Mouse (Mus musculus) midbrain, embryonic 12.5 days (tissue): Measurements from ENCODE around the gene Fndc7. TPM values are rescaled to one million over a fixed set of nuclear protein-coding genes. Genes with fewer than 3 reads are reported as not detected.

Experiments used
- ATAC-seq: fragments of 200-750 bp; cut with Nextera tagmentation; 2 replicates; pipeline ENCODE4 v1.8.0; 2017; ENCODE audit warnings: low read depth, moderate TSS enrichment, moderate library complexity; ENCODE audit not compliant: low FRiP score
- H3K27ac ChIP-seq: fragments of 300-500 bp; sonication (generic); replicated peaks from 2 replicates; pipeline ENCODE4 v1.5.1; 2016; ENCODE audit warnings: mild to moderate bottlenecking
- H3K27me3 ChIP-seq: fragments of 300-500 bp; sonication (generic); 2 replicates; pipeline ENCODE4 v1.6.1; 2016; ENCODE audit warnings: mild to moderate bottlenecking
- H3K36me3 ChIP-seq: fragments of 300-500 bp; sonication (generic); 2 replicates; pipeline ENCODE4 v1.6.1; 2016
- H3K4me1 ChIP-seq: fragments of 300-500 bp; sonication (generic); 2 replicates; pipeline ENCODE4 v1.6.1; 2016
- H3K4me2 ChIP-seq: fragments of 300-500 bp; sonication (generic); replicated peaks from 2 replicates; pipeline ENCODE4 v1.6.1; 2016; ENCODE audit warnings: mild to moderate bottlenecking, moderate library complexity
- H3K4me3 ChIP-seq: fragments of 300-500 bp; sonication (generic); 2 replicates; pipeline ENCODE4 v1.5.1; 2016; ENCODE audit warnings: mild to moderate bottlenecking
- H3K9ac ChIP-seq: fragments of 300-500 bp; sonication (generic); replicated peaks from 2 replicates; pipeline ENCODE4 v1.6.1; 2016; ENCODE audit warnings: mild to moderate bottlenecking, moderate library complexity
- H3K9me3 ChIP-seq: fragments of 300-500 bp; sonication (generic); 2 replicates; pipeline ENCODE4 v1.6.1; 2016; ENCODE audit warnings: mild to moderate bottlenecking
- WGBS: fragments of 180-500 bp; shearing (Covaris S2); methylation state at CpG from one replicate; pipeline ENCODE4 v1.1.7; 2016; 5-methylcytosine and 5-hydroxymethylcytosine counted together
- polyA plus RNA-seq: library from polyadenylated mRNA; unstranded; fragments of >200 nt; fragmentation: Nextera tagmentation; extraction: Ambion mirVana; gene quantifications from 2 replicates; pipeline ENCODE4 v1.2.1, GENCODE M21; 2016

Fndc7 gene
- polyA plus RNA-seq, 1 experiment from 2014 or later, result not detected

- WGBS, result 1% methylated on average over 53 of the region's 53 CpGs
- H3K4me1 ChIP-seq, result peaks cover 13% of the 10 kb centered on the region
- peak within 1 kb of the TSS; percentile 93 for H3K4me2 ChIP-seq
- H3K27me3 ChIP-seq, result no peaks in the 10 kb centered on the region
- peak within 1 kb of the TSS; percentile 94 for H3K9ac ChIP-seq
- H3K4me3 ChIP-seq, result peak within 1 kb of the TSS; percentile 97
- peaks cover 15% of the 10 kb centered on the region; the same call in 1 of the 2 replicates for H3K36me3 ChIP-seq
- H3K9me3 ChIP-seq, result no peaks in the 10 kb centered on the region
- peak within 1 kb of the TSS; percentile 98 for H3K27ac ChIP-seq
- ATAC-seq, result peak; percentile 100
These were observed 22.0 kb upstream of the Fndc7 start, which contains the start of gene Prpf38b for GRCm38 (mm10) chr3:108911548-108912413. TSS of gene Prpf38b (minus strand) at chr3:108911727.

- Histone ChIP-seq H3K9ac (peak overlapping the region; percentile 94), H3K27ac (peak overlapping the region; percentile 98), H3K4me2 (peak overlapping the region; percentile 93), H3K4me1 (peaks cover 13% of the 10 kb centered on the region), H3K4me3 (peak overlapping the region; percentile 97), H3K27me3 (no peaks in the 10 kb centered on the region), H3K9me3 (no peaks in the 10 kb centered on the region), H3K36me3 (peaks cover 18% of the 10 kb centered on the region; the same call in 1 of the 2 replicates)
- 1% methylated on average over 41 of the region's 44 CpGs for WGBS
- ATAC-seq, result peak; percentile 89
These were observed 21.3 kb upstream of the Fndc7 start for GRCm38 (mm10) chr3:108911081-108911547.

GRCm38 (mm10) chr3:108910303-108911080 is 20.7 kb upstream of the Fndc7 start:
- Histone ChIP-seq H3K4me3 (peak overlapping the region; percentile 97), H3K9me3 (no peaks in the 10 kb centered on the region), H3K9ac (peak overlapping the region; percentile 94), H3K27me3 (no peaks in the 10 kb centered on the region), H3K4me2 (peak overlapping the region; percentile 93), H3K27ac (peak overlapping the region; percentile 98), H3K36me3 (peaks cover 22% of the 10 kb centered on the region), H3K4me1 (peaks cover 13% of the 10 kb centered on the region)
- no peak for ATAC-seq
- 1% methylated on average over 31 of the region's 32 CpGs for WGBS

- Histone ChIP-seq H3K4me2 (no peak overlapping the region), H3K27ac (no peak overlapping the region), H3K9ac (no peak overlapping the region), H3K27me3 (no peaks in the 10 kb centered on the region), H3K4me3 (no peak overlapping the region), H3K36me3 (peaks cover 54% of the 10 kb centered on the region), H3K4me1 (no peaks in the 10 kb centered on the region), H3K9me3 (no peaks in the 10 kb centered on the region)
- ATAC-seq, result no peak
- WGBS, result 93% methylated on average over 6 of the region's 6 CpGs
These were observed 13.1 kb upstream of the Fndc7 start for GRCm38 (mm10) chr3:108902934-108903333.

GRCm38 (mm10) chr3:108902038-108902437 is 12.2 kb upstream of the Fndc7 start:
- Histone ChIP-seq H3K9me3 (no peaks in the 10 kb centered on the region), H3K4me3 (no peak overlapping the region), H3K4me1 (no peaks in the 10 kb centered on the region), H3K36me3 (peaks cover 47% of the 10 kb centered on the region), H3K27ac (no peak overlapping the region), H3K4me2 (no peak overlapping the region), H3K9ac (no peak overlapping the region), H3K27me3 (no peaks in the 10 kb centered on the region)
- ATAC-seq, result no peak
- 53% methylated on average over 2 of the region's 2 CpGs for WGBS

- no peaks in the 10 kb centered on the region for H3K27me3 ChIP-seq
- no peak overlapping the region for H3K4me2 ChIP-seq
- no peaks in the 10 kb centered on the region for H3K9me3 ChIP-seq
- no peak overlapping the region for H3K9ac ChIP-seq
- H3K27ac ChIP-seq, result no peak overlapping the region
- no peak for ATAC-seq
- H3K4me3 ChIP-seq, result no peak overlapping the region
- no peaks in the 10 kb centered on the region for H3K4me1 ChIP-seq
- 83% methylated on average over 5 of the region's 5 CpGs for WGBS
- peaks cover 40% of the 10 kb centered on the region for H3K36me3 ChIP-seq
These were observed 10.9 kb upstream of the Fndc7 start for GRCm38 (mm10) chr3:108900681-108901080.

- no peak overlapping the region for H3K4me2 ChIP-seq
- H3K36me3 ChIP-seq, result peaks cover 36% of the 10 kb centered on the region
- H3K27ac ChIP-seq, result no peak overlapping the region
- H3K9ac ChIP-seq, result no peak overlapping the region
- no peak for ATAC-seq
- no peaks in the 10 kb centered on the region for H3K4me1 ChIP-seq
- no peaks in the 10 kb centered on the region for H3K27me3 ChIP-seq
- 89% methylated on average over 3 of the region's 3 CpGs for WGBS
- no peaks in the 10 kb centered on the region for H3K9me3 ChIP-seq
- H3K4me3 ChIP-seq, result no peak overlapping the region
These were observed 10.3 kb upstream of the Fndc7 start for GRCm38 (mm10) chr3:108900147-108900546.

- no peak overlapping the region for H3K9ac ChIP-seq
- H3K36me3 ChIP-seq, result peaks cover 21% of the 10 kb centered on the region
- H3K27ac ChIP-seq, result no peak overlapping the region
- H3K4me2 ChIP-seq, result no peak overlapping the region
- H3K4me1 ChIP-seq, result no peaks in the 10 kb centered on the region
- H3K27me3 ChIP-seq, result no peaks in the 10 kb centered on the region
- H3K4me3 ChIP-seq, result no peak overlapping the region
- WGBS, result 94% methylated on average over 4 of the region's 4 CpGs
- no peaks in the 10 kb centered on the region for H3K9me3 ChIP-seq
- ATAC-seq, result no peak
These were observed 8.8 kb upstream of the Fndc7 start for GRCm38 (mm10) chr3:108898640-108899039.

- no peaks in the 10 kb centered on the region for H3K36me3 ChIP-seq
- H3K27ac ChIP-seq, result no peak overlapping the region
- ATAC-seq, result no peak
- 86% methylated on average over 4 of the region's 4 CpGs for WGBS
- H3K27me3 ChIP-seq, result no peaks in the 10 kb centered on the region
- H3K4me2 ChIP-seq, result no peak overlapping the region
- H3K4me3 ChIP-seq, result no peak overlapping the region
- no peak overlapping the region for H3K9ac ChIP-seq
- no peaks in the 10 kb centered on the region for H3K9me3 ChIP-seq
- no peaks in the 10 kb centered on the region for H3K4me1 ChIP-seq
These were observed 3.1 kb upstream of the Fndc7 start for GRCm38 (mm10) chr3:108892914-108893313.

GRCm38 (mm10) chr3:108892080-108892479 is 2.3 kb upstream of the Fndc7 start:
- H3K36me3 ChIP-seq, result no peaks in the 10 kb centered on the region
- 0 out of 2 replicates have a peak, but pooled peaks cover 3% of the 10 kb centered on the region for H3K4me1 ChIP-seq
- no peak for ATAC-seq
- H3K9me3 ChIP-seq, result no peaks in the 10 kb centered on the region
- no peak overlapping the region for H3K9ac ChIP-seq
- H3K4me2 ChIP-seq, result no peak overlapping the region
- no peak overlapping the region for H3K4me3 ChIP-seq
- no peak overlapping the region for H3K27ac ChIP-seq
- 82% methylated on average over 1 of the region's 1 CpGs for WGBS
- no peaks in the 10 kb centered on the region for H3K27me3 ChIP-seq

- no peak overlapping the region for H3K9ac ChIP-seq
- WGBS, result 95% methylated on average over 3 of the region's 3 CpGs
- H3K4me1 ChIP-seq, result peaks cover 12% of the 10 kb centered on the region
- ATAC-seq, result no peak
- no peak overlapping the region for H3K4me3 ChIP-seq
- no peaks in the 10 kb centered on the region for H3K36me3 ChIP-seq
- H3K4me2 ChIP-seq, result no peak overlapping the region
- H3K27ac ChIP-seq, result no peak overlapping the region
- no peaks in the 10 kb centered on the region for H3K27me3 ChIP-seq
- no peaks in the 10 kb centered on the region for H3K9me3 ChIP-seq
These were observed 2.2 kb downstream of the Fndc7 start for GRCm38 (mm10) chr3:108887618-108887975.
